Mouse (Mus musculus) c-Kit-positive CD71-positive TER-119-negative erythroid progenitor cells, embryonic 14.5 days (primary cell): ENCODE measurements around the gene Endou.

Source experiments
- DNase-seq: peaks from one replicate; pipeline ENCODE4 v3.0.0-alpha.2; 2013; ENCODE audit warnings: low read depth

Gene Endou

GRCm38 (mm10) chr15:97727048-97727447 is 4.1 kb downstream of the Endou start:
- no peak for DNase-seq

- DNase-seq: no peak
Observed at GRCm38 (mm10) chr15:97726310-97726709, 4.8 kb downstream of the Endou start.

GRCm38 (mm10) chr15:97725198-97725785 is 5.8 kb downstream of the Endou start:
- no peak for DNase-seq

- DNase-seq: no peak
Observed at GRCm38 (mm10) chr15:97724346-97725197, 6.6 kb downstream of the Endou start.

- DNase-seq: no peak
Observed at GRCm38 (mm10) chr15:97723536-97724345, 7.4 kb downstream of the Endou start.

GRCm38 (mm10) chr15:97721008-97721701 is 10.0 kb downstream of the Endou start:
- no peak for DNase-seq

GRCm38 (mm10) chr15:97720026-97720675 is 11.0 kb downstream of the Endou start:
- no peak for DNase-seq

GRCm38 (mm10) chr15:97719494-97719893 is 11.6 kb downstream of the Endou start:
- DNase-seq: no peak

GRCm38 (mm10) chr15:97718535-97719155 is 12.5 kb downstream of the Endou start:
- DNase-seq: no peak

GRCm38 (mm10) chr15:97717861-97718534 is 13.1 kb downstream of the Endou start:
- DNase-seq: peak; percentile 43

GRCm38 (mm10) chr15:97716782-97717181 is 14.4 kb downstream of the Endou start:
- no peak for DNase-seq

GRCm38 (mm10) chr15:97715734-97716133 is 15.4 kb downstream of the Endou start:
- no peak for DNase-seq

- DNase-seq: no peak
Observed at GRCm38 (mm10) chr15:97715083-97715482, 16.1 kb downstream of the Endou start.

- no peak for DNase-seq
Observed at GRCm38 (mm10) chr15:97712546-97712945, 18.6 kb downstream of the Endou start.

- no peak for DNase-seq
Observed at GRCm38 (mm10) chr15:97710906-97711305, 20.2 kb downstream of the Endou start.

GRCm38 (mm10) chr15:97705211-97706050 is 25.7 kb downstream of the Endou start, which contains the start of gene Rpap3:
TSS of gene Rpap3 (minus strand) at chr15:97705825.
- DNase-seq: peak; percentile 67

GRCm38 (mm10) chr15:97696616-97697015 is 34.5 kb downstream of the Endou start:
- no peak for DNase-seq

GRCm38 (mm10) chr15:97693411-97693810 is 37.7 kb downstream of the Endou start:
- no peak for DNase-seq

GRCm38 (mm10) chr15:97684118-97684517 is 47.0 kb downstream of the Endou start:
- DNase-seq: no peak
